Mouse (Mus musculus): ENCODE data around the gene Ppp2r5a. TPM values are rescaled to one million over a fixed set of nuclear protein-coding genes. Genes with fewer than 3 reads are reported as not detected.
A peak's percentile ranks its signal among the peaks of the same experiment; 100 is the strongest.

Ppp2r5a gene
- polyA plus RNA-seq, 1 experiment from 2014 or later: 12.6 TPM

- ATAC-seq (ENCODE audit: low FRiP score): no peak
- WGBS: 56% methylated on average over 10 of the region's 10 CpGs
- DNase-seq (ENCODE audit: low spot score): no peak
- Histone ChIP-seq H3K27me3 (ENCODE audit: control insufficient read depth, insufficient read depth, low read length) (no peaks in the 10 kb centered on the region), H3K27ac (no peak overlapping the region), H3K4me1 (replicated peaks; ENCODE audit: control insufficient read depth, insufficient read depth, low read length) (no peaks in the 10 kb centered on the region), H3K9ac (no peak overlapping the region), H3K4me2 (replicated peaks) (no peak overlapping the region), H3K9me3 (ENCODE audit: control insufficient read depth, low read length) (no peaks in the 10 kb centered on the region), H3K4me3 (replicated peaks; ENCODE audit: low read length) (no peak overlapping the region), H3K36me3 (replicated peaks; ENCODE audit: control insufficient read depth, insufficient read depth) (no peaks in the 10 kb centered on the region)
Observed at GRCm38 (mm10) chr1:191410294-191411036, 7.4 kb upstream of the Ppp2r5a start.

- WGBS: 66% methylated on average over 12 of the region's 12 CpGs
- DNase-seq (ENCODE audit: low spot score): no peak
- no peak overlapping the region for H3K4me3 ChIP-seq (replicated peaks; ENCODE audit: low read length)
Observed at GRCm38 (mm10) chr1:191407246-191407645, 4.2 kb upstream of the Ppp2r5a start.

GRCm38 (mm10) chr1:191406516-191406915, 3.4 kb upstream of the Ppp2r5a start:
- Histone ChIP-seq H3K36me3 (replicated peaks; ENCODE audit: control insufficient read depth, insufficient read depth) (no peaks in the 10 kb centered on the region), H3K27ac (no peak overlapping the region), H3K4me1 (replicated peaks; ENCODE audit: control insufficient read depth, insufficient read depth, low read length) (no peaks in the 10 kb centered on the region), H3K4me3 (replicated peaks; ENCODE audit: low read length) (no peak overlapping the region), H3K9ac (no peak overlapping the region), H3K9me3 (ENCODE audit: control insufficient read depth, low read length) (no peaks in the 10 kb centered on the region), H3K27me3 (ENCODE audit: control insufficient read depth, insufficient read depth, low read length) (no peaks in the 10 kb centered on the region), H3K4me2 (replicated peaks) (no peak overlapping the region)
- no peak for DNase-seq (ENCODE audit: low spot score)
- ATAC-seq (ENCODE audit: low FRiP score): no peak
- 90% methylated on average over 8 of the region's 8 CpGs for WGBS

More at GRCm38 (mm10) chr1:191407246-191407645, 4.2 kb upstream of the Ppp2r5a start:
- H3K36me3 ChIP-seq (replicated peaks; ENCODE audit: control insufficient read depth, insufficient read depth): no peaks in the 10 kb centered on the region
- H3K4me2 ChIP-seq (replicated peaks): no peak overlapping the region
- H3K27me3 ChIP-seq (ENCODE audit: control insufficient read depth, insufficient read depth, low read length): no peaks in the 10 kb centered on the region
- no peaks in the 10 kb centered on the region for H3K9me3 ChIP-seq (ENCODE audit: control insufficient read depth, low read length)
- no peaks in the 10 kb centered on the region for H3K4me1 ChIP-seq (replicated peaks; ENCODE audit: control insufficient read depth, insufficient read depth, low read length)
- H3K27ac ChIP-seq: no peak overlapping the region
- H3K9ac ChIP-seq: no peak overlapping the region
- no peak for ATAC-seq (ENCODE audit: low FRiP score)

GRCm38 (mm10) chr1:191404721-191405329, 1.8 kb upstream of the Ppp2r5a start:
- Histone ChIP-seq H3K4me1 (replicated peaks; ENCODE audit: control insufficient read depth, insufficient read depth, low read length) (no peaks in the 10 kb centered on the region), H3K9me3 (ENCODE audit: control insufficient read depth, low read length) (no peaks in the 10 kb centered on the region), H3K4me3 (replicated peaks; ENCODE audit: low read length) (no peak overlapping the region), H3K9ac (no peak overlapping the region), H3K27ac (no peak overlapping the region), H3K4me2 (replicated peaks) (no peak overlapping the region), H3K27me3 (ENCODE audit: control insufficient read depth, insufficient read depth, low read length) (no peaks in the 10 kb centered on the region), H3K36me3 (replicated peaks; ENCODE audit: control insufficient read depth, insufficient read depth) (no peaks in the 10 kb centered on the region)
- ATAC-seq (ENCODE audit: low FRiP score) (no peak), DNase-seq (ENCODE audit: low spot score) (no peak)
- WGBS: 86% methylated on average over 10 of the region's 10 CpGs

DNA sequence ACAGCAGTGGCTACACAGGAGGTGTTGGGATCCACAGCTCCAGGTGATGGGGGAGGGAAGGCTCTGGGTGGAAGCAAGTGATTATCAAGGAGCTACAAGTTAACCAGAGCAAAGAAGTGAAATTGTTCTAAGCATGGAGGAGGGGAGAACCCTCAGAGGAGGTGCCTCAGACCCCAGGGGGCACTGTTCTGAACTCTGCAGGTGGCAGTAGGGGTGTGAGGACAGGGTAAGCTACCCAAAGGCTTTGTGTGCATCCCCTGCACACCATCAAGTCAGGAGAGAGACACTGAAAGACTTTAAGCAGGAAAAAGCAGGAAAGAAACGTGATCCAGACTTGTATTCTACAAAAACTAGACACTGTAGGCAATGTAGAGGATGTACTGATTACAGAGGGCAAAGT, 1.2 kb upstream of the Ppp2r5a start:
- H3K4me1 ChIP-seq (replicated peaks; ENCODE audit: control insufficient read depth, insufficient read depth, low read length): no peaks in the 10 kb centered on the region
- H3K9me3 ChIP-seq (ENCODE audit: control insufficient read depth, low read length): no peaks in the 10 kb centered on the region
- H3K27me3 ChIP-seq (ENCODE audit: control insufficient read depth, insufficient read depth, low read length): no peaks in the 10 kb centered on the region
- no peak for DNase-seq (ENCODE audit: low spot score)
- H3K36me3 ChIP-seq (replicated peaks; ENCODE audit: control insufficient read depth, insufficient read depth): no peaks in the 10 kb centered on the region
- WGBS: 39% methylated on average over 1 of the region's 1 CpGs
- no peak overlapping the region for H3K4me3 ChIP-seq (replicated peaks; ENCODE audit: low read length)
- no peak overlapping the region for H3K4me2 ChIP-seq (replicated peaks)
- H3K27ac ChIP-seq: no peak overlapping the region
- ATAC-seq (ENCODE audit: low FRiP score): no peak
- no peak overlapping the region for H3K9ac ChIP-seq

- Histone ChIP-seq H3K4me2 (replicated peaks) (no peak overlapping the region), H3K36me3 (replicated peaks; ENCODE audit: control insufficient read depth, insufficient read depth) (no peaks in the 10 kb centered on the region), H3K4me3 (replicated peaks; ENCODE audit: low read length) (no peak overlapping the region), H3K9ac (no peak overlapping the region), H3K9me3 (ENCODE audit: control insufficient read depth, low read length) (no peaks in the 10 kb centered on the region), H3K4me1 (replicated peaks; ENCODE audit: control insufficient read depth, insufficient read depth, low read length) (peaks cover 5% of the 10 kb centered on the region; the same call in 1 of the 2 replicates), H3K27ac (no peak overlapping the region), H3K27me3 (ENCODE audit: control insufficient read depth, insufficient read depth, low read length) (no peaks in the 10 kb centered on the region)
- ATAC-seq (ENCODE audit: low FRiP score) (no peak), DNase-seq (ENCODE audit: low spot score) (no peak)
- WGBS: 52% methylated on average over 7 of the region's 7 CpGs
Observed at GRCm38 (mm10) chr1:191402506-191402905, 566 bp downstream of the Ppp2r5a start.

DNA sequence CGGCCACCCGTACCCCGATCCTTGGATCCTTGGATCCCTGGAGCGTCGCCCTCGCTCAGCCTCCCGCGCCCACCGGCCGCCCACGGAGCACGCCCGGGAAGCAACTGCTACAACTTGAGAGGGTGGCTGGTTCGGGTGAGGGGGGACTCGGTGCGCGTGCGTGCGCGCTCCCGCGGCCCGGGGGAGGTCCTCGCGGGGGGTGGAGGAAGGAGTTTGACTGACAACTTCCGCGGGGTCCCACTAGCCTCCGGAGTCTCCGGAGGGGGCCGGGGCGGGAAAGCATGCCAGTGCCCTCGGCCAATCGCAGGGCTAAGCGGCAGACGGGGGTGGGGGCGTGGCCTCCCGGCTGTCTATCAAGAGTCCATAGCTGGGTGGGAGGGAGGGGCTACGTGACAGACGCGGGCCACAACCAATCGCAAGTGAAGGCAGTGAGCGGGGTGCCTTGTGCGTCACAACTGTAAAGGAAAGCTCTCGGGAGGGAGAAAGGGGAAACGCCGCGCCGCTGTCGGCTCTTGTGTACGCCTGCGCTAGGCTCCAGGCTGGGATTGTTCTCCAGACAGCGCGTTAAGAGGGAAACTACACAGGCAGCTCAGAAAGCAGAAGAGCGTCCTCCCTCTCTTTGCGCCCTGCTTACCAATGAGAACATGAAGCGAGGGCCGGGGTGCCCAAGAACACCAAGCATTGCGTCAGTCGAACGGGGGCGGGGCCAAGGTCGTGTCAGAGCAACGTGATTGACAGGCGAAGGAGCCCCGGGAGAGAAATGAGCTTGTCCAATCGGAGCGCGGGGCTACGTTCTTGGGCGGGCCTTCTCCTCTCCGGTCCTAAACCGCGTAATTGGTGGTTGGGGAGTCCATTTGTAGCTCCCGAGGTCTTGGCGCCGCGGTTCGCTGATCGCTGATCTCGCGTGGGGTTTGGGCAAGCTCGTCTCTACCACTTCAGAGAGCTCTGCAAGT, 5.9 kb downstream of the Ppp2r5a start:
- Histone ChIP-seq H3K4me3 (replicated peaks; ENCODE audit: low read length) (peak overlapping the region; percentile 59), H3K4me2 (replicated peaks) (peak overlapping the region; percentile 65), H3K27ac (peak overlapping the region; percentile 94), H3K27me3 (ENCODE audit: control insufficient read depth, insufficient read depth, low read length) (no peaks in the 10 kb centered on the region), H3K9me3 (ENCODE audit: control insufficient read depth, low read length) (no peaks in the 10 kb centered on the region), H3K36me3 (replicated peaks; ENCODE audit: control insufficient read depth, insufficient read depth) (no peaks in the 10 kb centered on the region), H3K4me1 (replicated peaks; ENCODE audit: control insufficient read depth, insufficient read depth, low read length) (peaks cover 5% of the 10 kb centered on the region; the same call in 1 of the 2 replicates), H3K9ac (peak overlapping the region; percentile 66)
- peak; percentile 99 for ATAC-seq (ENCODE audit: low FRiP score)
- WGBS: under 1% methylated on average over 67 of the region's 82 CpGs
- DNase-seq (ENCODE audit: low spot score): peak; percentile 99

DNA sequence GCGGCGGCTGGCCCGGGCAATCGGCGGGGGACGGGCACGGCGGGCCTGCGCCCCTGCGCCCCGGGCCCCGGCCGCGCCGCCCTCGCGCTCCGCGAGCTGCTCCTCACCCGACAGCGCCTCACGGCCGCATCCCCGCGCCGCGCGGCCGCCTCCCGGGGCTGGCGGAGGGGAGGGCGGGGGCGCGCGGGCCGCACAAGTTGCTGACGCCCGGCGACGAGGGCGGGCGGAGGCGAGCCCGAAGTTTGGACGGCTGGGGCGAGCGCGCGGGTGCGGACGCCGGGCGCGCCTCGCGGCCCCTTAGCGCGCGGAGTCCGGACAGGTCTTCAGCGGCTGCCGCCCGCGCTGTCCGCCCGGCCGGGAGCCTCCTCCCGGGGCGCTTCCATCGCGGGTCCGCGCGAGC, 6.6 kb downstream of the Ppp2r5a start:
- peak overlapping the region; percentile 75 for H3K27ac ChIP-seq
- peak overlapping the region; percentile 59 for H3K4me3 ChIP-seq (replicated peaks; ENCODE audit: low read length)
- H3K27me3 ChIP-seq (ENCODE audit: control insufficient read depth, insufficient read depth, low read length): no peaks in the 10 kb centered on the region
- H3K9me3 ChIP-seq (ENCODE audit: control insufficient read depth, low read length): no peaks in the 10 kb centered on the region
- WGBS: 0% methylated on average over 28 of the region's 74 CpGs
- peak overlapping the region; percentile 61 for H3K4me2 ChIP-seq (replicated peaks)
- ATAC-seq (ENCODE audit: low FRiP score) (no peak), DNase-seq (ENCODE audit: low spot score) (peak; percentile 46)
- H3K9ac ChIP-seq: peak overlapping the region; percentile 66
- no peaks in the 10 kb centered on the region for H3K36me3 ChIP-seq (replicated peaks; ENCODE audit: control insufficient read depth, insufficient read depth)
- H3K4me1 ChIP-seq (replicated peaks; ENCODE audit: control insufficient read depth, insufficient read depth, low read length): peaks cover 5% of the 10 kb centered on the region; the same call in 1 of the 2 replicates

All from hindbrain, embryonic 14.5 days (tissue).